ENCODE assay signal across 9 mouse cellular contexts in the genomic region with DNA sequence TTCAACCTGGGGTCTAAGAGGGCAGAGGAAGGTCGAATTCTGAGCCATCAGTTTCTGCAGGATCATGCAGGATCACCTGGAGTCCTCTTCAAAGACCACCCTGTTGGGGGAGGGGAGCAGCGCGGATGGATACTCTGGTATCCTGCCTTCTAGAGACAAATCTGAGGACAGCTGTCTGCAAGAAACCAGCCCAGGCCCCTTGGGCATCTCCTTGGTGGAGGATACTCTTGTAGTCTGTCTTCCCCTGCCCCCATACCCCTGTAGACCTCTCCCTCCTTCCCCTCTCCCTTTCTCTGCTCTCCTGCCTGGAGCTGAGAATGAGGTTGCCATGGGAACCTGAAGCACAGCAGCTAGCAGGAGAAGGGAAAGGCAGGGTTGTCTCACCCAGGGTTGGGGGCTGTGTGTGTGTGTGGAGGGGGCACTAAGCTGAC. TPM values are rescaled to one million over a fixed set of nuclear protein-coding genes. Genes with fewer than 3 reads are reported as not detected.
DNase-seq lines count a peak whose midpoint lies in the region; ATAC-seq and TF ChIP-seq lines count a peak whose summit lies in the region.
"Had no signal": no experiment of that assay in that cellular context is flagged by ENCODE, and none has a peak within 500 bp of the region (broad histone marks: within the 10 kb centered on the region; RNA-seq: fewer than 3 reads in every experiment).

No protein-coding gene starts in this region.

- H3K27me3 ChIP-seq in liver, postnatal 0 days (ENCODE audit: insufficient read depth, low read length) = no peaks in the 10 kb centered on the region
- no peaks in the 10 kb centered on the region for H3K27me3 ChIP-seq in thymus, adult 2 months (ENCODE audit: control insufficient read depth, insufficient read depth, low read length)

- no peak for TF ChIP-seq CTCF in liver, postnatal 0 days (IDR thresholded peaks at IDR 0.05; ENCODE audit: low read depth)
- no peak for TF ChIP-seq CTCF in thymus, adult 2 months (IDR thresholded peaks at IDR 0.05; ENCODE audit: borderline replicate concordance, control insufficient read depth, extremely low read depth, insufficient read depth, low read length, poor library complexity)

- WGBS in liver, postnatal 0 days (ENCODE audit: insufficient replicate concordance) = 45% methylated on average over 3 of the region's 3 CpGs
- 93% methylated on average over 3 of the region's 3 CpGs for WGBS in thymus, adult 2 months

- no peak overlapping the region for H3K9ac ChIP-seq in liver, postnatal 0 days (replicated peaks)

- TF ChIP-seq EP300 in liver, postnatal 0 days (IDR thresholded peaks at IDR 0.05; ENCODE audit: low read depth) = no peak

- no peak overlapping the region for H3K4me3 ChIP-seq in liver, postnatal 0 days (ENCODE audit: low read depth, low read length)
- H3K4me3 ChIP-seq in thymus, adult 2 months (ENCODE audit: control insufficient read depth, insufficient read depth, low read length) = no peak overlapping the region

- ATAC-seq in frontal cortex, adult (ENCODE audit: low TSS enrichment) = peak; percentile 60
- no peak; the same call in 1 of the 2 replicates for ATAC-seq in liver, postnatal 0 days

- H3K9me3 ChIP-seq in liver, postnatal 0 days (ENCODE audit: low read length) = no peaks in the 10 kb centered on the region

- peak overlapping the region; percentile 76 for H3K27ac ChIP-seq in liver, postnatal 0 days (ENCODE audit: low read depth)
- no peak overlapping the region for H3K27ac ChIP-seq in thymus, adult 2 months (ENCODE audit: control insufficient read depth, insufficient read depth, low read length)

- DNase-seq in frontal cortex, postnatal 36 days (ENCODE audit: low spot score in 2 of 2) = no peak
- peak; percentile 54 for DNase-seq in right cerebral cortex, postnatal 4 days
- no peak for DNase-seq in right cerebral cortex, postnatal 14 days
- DNase-seq in liver, postnatal 0 days = no peak
- no peak for DNase-seq in thymus, postnatal 0 days (ENCODE audit: low spot score)
- no peak for DNase-seq in thymus, postnatal 25 days
- DNase-seq in thymus, adult 2 months = no peak
- DNase-seq: cerebellum, adult 11 months had no signal

- TF ChIP-seq POLR2A in thymus, adult 2 months (IDR thresholded peaks at IDR 0.05; ENCODE audit: control insufficient read depth, extremely low read depth, insufficient read depth, low read length, poor library complexity) = no peak

- peaks cover 80% of the 10 kb centered on the region for H3K4me1 ChIP-seq in liver, postnatal 0 days (ENCODE audit: insufficient read depth)
- peaks cover 40% of the 10 kb centered on the region for H3K4me1 ChIP-seq in thymus, adult 2 months (replicated peaks; ENCODE audit: control insufficient read depth, insufficient read depth, low read length)

- peaks cover 44% of the 10 kb centered on the region for H3K36me3 ChIP-seq in liver, postnatal 0 days (replicated peaks; ENCODE audit: insufficient read depth, low read length)
- peaks cover 27% of the 10 kb centered on the region for H3K36me3 ChIP-seq in thymus, adult 2 months (ENCODE audit: control insufficient read depth, insufficient read depth, low read length)

- peak overlapping the region; percentile 40; the same call in 1 of the 2 replicates for H3K4me2 ChIP-seq in liver, postnatal 0 days (ENCODE audit: low read depth, low read length)

RNA-seq across cellular contexts. Expression of gene Lasp1, which starts 13.7 kb away (rescaled TPM):
- polyA plus RNA-seq in liver, postnatal 0 days (2015; fragmentation: Nextera tagmentation; extraction: Ambion mirVana) = 30.0 and 32.2 TPM in 2 replicates
- 98.7 and 108 TPM in 2 replicates for polyA plus RNA-seq in thymus, postnatal 0 days (2015; fragmentation: Nextera tagmentation; extraction: Ambion mirVana)
- polyA plus RNA-seq in thymus, adult 2 months (2012; rRNA removed) = 167 and 178 TPM in 2 replicates

RNA-seq across cellular contexts. Expression of gene B230217C12Rik, which starts 28.1 kb away (rescaled TPM):
- polyA plus RNA-seq in liver, postnatal 0 days (2015; fragmentation: Nextera tagmentation; extraction: Ambion mirVana) = 0.25 and 0.28 TPM in 2 replicates
- 4.5 and 5.0 TPM in 2 replicates for polyA plus RNA-seq in thymus, postnatal 0 days (2015; fragmentation: Nextera tagmentation; extraction: Ambion mirVana)
- polyA plus RNA-seq in thymus, adult 2 months (2012; rRNA removed) = 4.7 and 6.2 TPM in 2 replicates

RNA-seq across cellular contexts. Expression of gene Rpl23, which starts 30.3 kb away (rescaled TPM):
- polyA plus RNA-seq in liver, postnatal 0 days (2015; fragmentation: Nextera tagmentation; extraction: Ambion mirVana) = 409 and 433 TPM in 2 replicates
- 766 and 768 TPM in 2 replicates for polyA plus RNA-seq in thymus, postnatal 0 days (2015; fragmentation: Nextera tagmentation; extraction: Ambion mirVana)
- polyA plus RNA-seq in thymus, adult 2 months (2012; rRNA removed) = 140 and 154 TPM in 2 replicates

RNA-seq across cellular contexts. Expression of gene 1700001P01Rik, which starts 36.8 kb away (rescaled TPM):
- polyA plus RNA-seq in liver, postnatal 0 days (2015; fragmentation: Nextera tagmentation; extraction: Ambion mirVana) = not detected in 2 replicates
- 0.44 TPM in 1 of 2 replicates, not detected in the other for polyA plus RNA-seq in thymus, postnatal 0 days (2015; fragmentation: Nextera tagmentation; extraction: Ambion mirVana)
- polyA plus RNA-seq in thymus, adult 2 months (2012; rRNA removed) = 0.38 and 0.50 TPM in 2 replicates

RNA-seq across cellular contexts. Expression of gene Cwc25, which starts 46.1 kb away (rescaled TPM):
- 5.5 and 5.8 TPM in 2 replicates for polyA plus RNA-seq in liver, postnatal 0 days (2015; fragmentation: Nextera tagmentation; extraction: Ambion mirVana)
- 17.7 and 18.5 TPM in 2 replicates for polyA plus RNA-seq in thymus, postnatal 0 days (2015; fragmentation: Nextera tagmentation; extraction: Ambion mirVana)
- polyA plus RNA-seq in thymus, adult 2 months (2012; rRNA removed) = 14.9 and 16.6 TPM in 2 replicates
